In the genomic region with DNA sequence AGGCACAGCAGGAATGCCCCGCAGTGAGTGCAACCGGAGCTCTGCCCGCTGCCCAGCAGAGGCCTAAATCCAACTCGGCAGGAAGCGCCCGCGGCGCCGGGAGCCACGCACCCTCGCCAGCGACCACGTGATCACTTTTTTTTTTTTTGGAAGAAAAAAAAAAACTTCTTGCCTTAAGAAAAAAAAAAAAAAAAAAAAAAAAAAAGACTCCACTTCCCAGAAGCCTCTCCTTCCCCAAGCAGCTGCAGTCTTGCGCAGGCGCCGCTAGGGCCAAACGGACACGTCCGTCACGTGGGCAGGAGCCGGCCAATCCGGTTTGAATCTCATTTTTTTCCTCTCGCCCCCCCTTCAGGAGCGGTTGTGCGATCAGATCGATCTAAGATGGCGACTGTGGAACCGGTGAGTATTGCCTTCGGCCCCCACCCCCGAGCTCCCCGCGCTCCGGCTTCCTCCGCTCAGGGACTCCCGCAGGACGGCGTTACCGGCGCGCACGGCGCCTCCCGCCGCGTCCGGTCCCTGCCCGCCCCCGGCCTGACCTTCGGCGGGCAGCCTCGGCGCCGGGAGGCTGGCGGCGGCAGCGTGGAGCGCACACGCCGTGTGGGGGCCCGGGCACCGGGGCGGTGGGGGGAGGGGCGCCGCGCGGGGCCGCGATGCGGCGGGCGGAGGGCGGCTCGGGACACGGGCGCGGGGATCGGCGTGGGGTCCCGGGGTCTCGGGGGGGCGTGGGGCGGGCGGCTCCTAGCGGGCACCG, we compare ENCODE assay signal across 8 mouse cellular contexts. TPM values are rescaled to one million over a fixed set of nuclear protein-coding genes. Genes with fewer than 3 reads are reported as not detected.
DNase-seq lines count a peak whose midpoint lies in the region; ATAC-seq and TF ChIP-seq lines count a peak whose summit lies in the region.

No protein-coding gene starts in this region.

- H3K9me3 ChIP-seq in forebrain, embryonic 10.5 days: no peaks in the 10 kb centered on the region
- H3K9me3 ChIP-seq in heart, embryonic 15.5 days (replicated peaks): no peaks in the 10 kb centered on the region
- H3K9me3 ChIP-seq in liver, embryonic 14.5 days (ENCODE audit: control insufficient read depth, low read length): no peaks in the 10 kb centered on the region
- no peaks in the 10 kb centered on the region for H3K9me3 ChIP-seq in neural tube, embryonic 11.5 days (ENCODE audit: control insufficient read depth, low read length)
- no peaks in the 10 kb centered on the region for H3K9me3 ChIP-seq in stomach, postnatal 0 days (ENCODE audit: control insufficient read depth, low read length)

- peak; percentile 94 for ATAC-seq in heart, embryonic 15.5 days (replicated peaks; ENCODE audit: insufficient number of reproducible peaks, insufficient read depth, low FRiP score, low read depth)
- peak; percentile 87 for ATAC-seq in liver, embryonic 14.5 days (ENCODE audit: insufficient read depth)
- peak; percentile 90 for ATAC-seq in neural tube, embryonic 11.5 days (ENCODE audit: insufficient read depth, low FRiP score, low TSS enrichment)
- ATAC-seq in stomach, postnatal 0 days (ENCODE audit: low FRiP score, low TSS enrichment): peak; percentile 95

- DNase-seq in CD8-positive naive resting alpha-beta T cell, adult 2 months (ENCODE audit: low read depth in 2 of 2, low spot score in 2 of 2): peak; percentile 94 to 96
- peak; percentile 97 for DNase-seq in c-Kit-positive CD71-negative TER-119-negative erythroid progenitor cells, embryonic 14.5 days (ENCODE audit: low read depth)
- DNase-seq in forebrain, embryonic 10.5 days (ENCODE audit: extremely low spot score, low spot score): peak; percentile 95
- peak; percentile 98 to 100 for DNase-seq in kidney, postnatal 25 days
- DNase-seq in liver, embryonic 14.5 days (ENCODE audit: low read depth in 3 of 3, low spot score in 3 of 3): peak; percentile 98 to 99 (median 98)
- DNase-seq in neural tube, embryonic 11.5 days (ENCODE audit: low spot score): peak; percentile 98
- peak; percentile 98 for DNase-seq in stomach, postnatal 0 days (ENCODE audit: low spot score)

- under 1% methylated on average over 80 of the region's 85 CpGs for WGBS in forebrain, embryonic 10.5 days
- WGBS in heart, embryonic 15.5 days: under 1% methylated on average over 84 of the region's 85 CpGs
- under 1% methylated on average over 78 of the region's 85 CpGs for WGBS in liver, embryonic 14.5 days (ENCODE audit: insufficient replicate concordance)
- WGBS in neural tube, embryonic 11.5 days: under 1% methylated on average over 47 of the region's 85 CpGs
- 0% methylated on average over 45 of the region's 85 CpGs for WGBS in stomach, postnatal 0 days

- peak overlapping the region; percentile 88 for H3K4me2 ChIP-seq in heart, embryonic 15.5 days
- peak overlapping the region; percentile 98 for H3K4me2 ChIP-seq in liver, embryonic 14.5 days (ENCODE audit: low read depth)
- H3K4me2 ChIP-seq in neural tube, embryonic 11.5 days (ENCODE audit: low read depth): peak overlapping the region; percentile 78
- H3K4me2 ChIP-seq in stomach, postnatal 0 days (replicated peaks; ENCODE audit: low read depth): peak overlapping the region; percentile 79

- peak overlapping the region; percentile 98 for H3K9ac ChIP-seq in heart, embryonic 15.5 days
- H3K9ac ChIP-seq in liver, embryonic 14.5 days (replicated peaks): peak overlapping the region; percentile 96
- peak overlapping the region; percentile 95 for H3K9ac ChIP-seq in neural tube, embryonic 11.5 days (ENCODE audit: low read length)
- peak overlapping the region; percentile 88 for H3K9ac ChIP-seq in stomach, postnatal 0 days (ENCODE audit: low read length)

- TF ChIP-seq CTCF in liver, embryonic 14.5 days (IDR thresholded peaks at IDR 0.05; ENCODE audit: low read depth): peak; percentile 55
- peak; percentile 52 for TF ChIP-seq CTCF in stomach, postnatal 0 days (IDR thresholded peaks at IDR 0.05; ENCODE audit: low read depth)

- peaks cover 15% of the 10 kb centered on the region for H3K27me3 ChIP-seq in forebrain, embryonic 10.5 days (ENCODE audit: poor library complexity, severe bottlenecking)
- no peaks in the 10 kb centered on the region for H3K27me3 ChIP-seq in heart, embryonic 15.5 days
- H3K27me3 ChIP-seq in liver, embryonic 14.5 days (ENCODE audit: control insufficient read depth, insufficient read depth, low read length): no peaks in the 10 kb centered on the region
- no peaks in the 10 kb centered on the region for H3K27me3 ChIP-seq in neural tube, embryonic 11.5 days (ENCODE audit: control insufficient read depth, insufficient read depth, low read length)
- H3K27me3 ChIP-seq in stomach, postnatal 0 days (ENCODE audit: control insufficient read depth, insufficient read depth, low read length): no peaks in the 10 kb centered on the region

- TF ChIP-seq EP300 in liver, embryonic 14.5 days (IDR thresholded peaks at IDR 0.05; ENCODE audit: low read depth): peak; percentile 10; the same call in 1 of the 2 replicates
- TF ChIP-seq EP300 in stomach, postnatal 0 days (optimal IDR thresholded peaks at IDR 0.05): peak; percentile 38

- no peaks in the 10 kb centered on the region for H3K36me3 ChIP-seq in forebrain, embryonic 10.5 days (replicated peaks)
- H3K36me3 ChIP-seq in heart, embryonic 15.5 days: no peaks in the 10 kb centered on the region
- H3K36me3 ChIP-seq in liver, embryonic 14.5 days (replicated peaks; ENCODE audit: control insufficient read depth, insufficient read depth, low read depth): no peaks in the 10 kb centered on the region
- H3K36me3 ChIP-seq in neural tube, embryonic 11.5 days (ENCODE audit: control insufficient read depth, insufficient read depth, low read length): no peaks in the 10 kb centered on the region
- H3K36me3 ChIP-seq in stomach, postnatal 0 days (ENCODE audit: control insufficient read depth, insufficient read depth, low read length): no peaks in the 10 kb centered on the region

- peaks cover 37% of the 10 kb centered on the region for H3K4me1 ChIP-seq in forebrain, embryonic 10.5 days
- peaks cover 35% of the 10 kb centered on the region for H3K4me1 ChIP-seq in heart, embryonic 15.5 days (replicated peaks)
- H3K4me1 ChIP-seq in liver, embryonic 14.5 days (replicated peaks; ENCODE audit: control insufficient read depth in 2 of 2, insufficient read depth in 2 of 2, low read length in 1 of 2): peaks cover 25 to 36% of the 10 kb centered on the region in 2 experiments
- H3K4me1 ChIP-seq in neural tube, embryonic 11.5 days (ENCODE audit: control insufficient read depth, insufficient read depth, low read length): peaks cover 13% of the 10 kb centered on the region; the same call in 1 of the 2 replicates
- H3K4me1 ChIP-seq in stomach, postnatal 0 days (replicated peaks; ENCODE audit: control insufficient read depth, insufficient read depth): no peaks in the 10 kb centered on the region

- peak overlapping the region; percentile 98 for H3K4me3 ChIP-seq in forebrain, embryonic 10.5 days
- peak overlapping the region; percentile 78 for H3K4me3 ChIP-seq in heart, embryonic 15.5 days
- peak overlapping the region; percentile 77 to 96 for H3K4me3 ChIP-seq in liver, embryonic 14.5 days (ENCODE audit: insufficient read depth in 1 of 2, low read depth in 2 of 2, low read length in 2 of 2)
- peak overlapping the region; percentile 99 for H3K4me3 ChIP-seq in neural tube, embryonic 11.5 days (ENCODE audit: low read depth, low read length)
- H3K4me3 ChIP-seq in stomach, postnatal 0 days (ENCODE audit: low read depth, low read length): peak overlapping the region; percentile 98

- H3K27ac ChIP-seq in forebrain, embryonic 10.5 days: peak overlapping the region; percentile 98
- H3K27ac ChIP-seq in heart, embryonic 15.5 days: peak overlapping the region; percentile 96
- H3K27ac ChIP-seq in liver, embryonic 14.5 days: peak overlapping the region; percentile 77
- peak overlapping the region; percentile 97 for H3K27ac ChIP-seq in neural tube, embryonic 11.5 days (ENCODE audit: low read depth, low read length)
- peak overlapping the region; percentile 95 for H3K27ac ChIP-seq in stomach, postnatal 0 days (replicated peaks)

RNA-seq across cellular contexts. Expression of gene Eif4e, which starts 1.1 kb away (rescaled TPM):
- polyA plus RNA-seq in forebrain, embryonic 10.5 days (2016; fragmentation: Nextera tagmentation; extraction: Ambion mirVana): 546 and 574 TPM in 2 replicates
- polyA plus RNA-seq in heart, embryonic 15.5 days (2015; fragmentation: Nextera tagmentation; extraction: Ambion mirVana): 207 and 232 TPM in 2 replicates
- polyA plus RNA-seq in liver, embryonic 14.5 days (2012; rRNA removed): 22.6 and 74.4 TPM in 2 replicates
- polyA plus RNA-seq in liver, embryonic 14.5 days (2014; fragmentation: Nextera tagmentation; extraction: Ambion mirVana): 180 and 187 TPM in 2 replicates
- 458 and 468 TPM in 2 replicates for polyA plus RNA-seq in neural tube, embryonic 11.5 days (2014; fragmentation: Nextera tagmentation; extraction: Ambion mirVana)
- 157 and 162 TPM in 2 replicates for polyA plus RNA-seq in stomach, postnatal 0 days (2015; fragmentation: Nextera tagmentation; extraction: Ambion mirVana)

RNA-seq across cellular contexts. Expression of gene Metap1, which starts 37.8 kb away (rescaled TPM):
- polyA plus RNA-seq in forebrain, embryonic 10.5 days (2016; fragmentation: Nextera tagmentation; extraction: Ambion mirVana): 45.2 and 45.9 TPM in 2 replicates
- polyA plus RNA-seq in heart, embryonic 15.5 days (2015; fragmentation: Nextera tagmentation; extraction: Ambion mirVana): 34.4 and 36.9 TPM in 2 replicates
- polyA plus RNA-seq in liver, embryonic 14.5 days (2012; rRNA removed): 15.8 and 22.2 TPM in 2 replicates
- 21.9 and 25.4 TPM in 2 replicates for polyA plus RNA-seq in liver, embryonic 14.5 days (2014; fragmentation: Nextera tagmentation; extraction: Ambion mirVana)
- polyA plus RNA-seq in neural tube, embryonic 11.5 days (2014; fragmentation: Nextera tagmentation; extraction: Ambion mirVana): 69.0 and 69.6 TPM in 2 replicates
- 33.9 and 34.1 TPM in 2 replicates for polyA plus RNA-seq in stomach, postnatal 0 days (2015; fragmentation: Nextera tagmentation; extraction: Ambion mirVana)

Comparison
In these comparisons a context has a peak if more than half of its experiments do, and no peak if none do; other contexts are left out.
1. Peak in every context shown above with its lines: DNase-seq, ATAC-seq, H3K4me3 ChIP-seq and H3K27ac ChIP-seq.